Mouse (Mus musculus): ENCODE measurements around the gene Clec4a1.

GRCm38 (mm10) chr6:122952401-122952800 is 30.8 kb downstream of the Clec4a1 start, which contains the start of gene Clec4a3:
- TF ChIP-seq CTCF (IDR thresholded peaks at IDR 0.05; ENCODE audit: borderline replicate concordance, insufficient read depth, low read length), result no peak
- TF ChIP-seq POLR2A (IDR thresholded peaks at IDR 0.05; ENCODE audit: low read depth, low read length), result no peak
